Mouse (Mus musculus): ENCODE results near the gene Clec4a1. TPM values are rescaled to one million over a fixed set of nuclear protein-coding genes. Genes with fewer than 3 reads are reported as not detected.

The Clec4a1 gene
- polyA plus RNA-seq (2017; shearing (Covaris generic)): under 1 TPM; 0.27 to 0.95 TPM

GRCm38 (mm10) chr6:122921451-122921850 lies at the start of gene Clec4a1:
Gene Clec4a1 (plus strand): TSS chr6:122921848.

GRCm38 (mm10) chr6:122873871-122874719 lies 47.6 kb upstream of the Clec4a1 start, which contains the start of gene Necap1:
Gene Necap1 (plus strand): TSS chr6:122874474.

GRCm38 (mm10) chr6:122952401-122952800 lies 30.8 kb downstream of the Clec4a1 start, which contains the start of gene Clec4a3:
Gene Clec4a3 (plus strand): TSS chr6:122952515.

Other genes with a start within 250 kb of the Clec4a1 start
- gene Nanog, start 214.4 kb upstream of the Clec4a1 start, polyA plus RNA-seq (2017; shearing (Covaris generic)): under 1 TPM; 0.11 to 0.23 TPM
- gene Slc2a3, start 120.2 kb upstream of the Clec4a1 start, polyA plus RNA-seq (2017; shearing (Covaris generic)): 10 to 100 TPM; 46.6 to 85.9 TPM
- gene Foxj2, start 101.9 kb upstream of the Clec4a1 start, polyA plus RNA-seq (2017; shearing (Covaris generic)): 10 to 100 TPM; 36.6 to 36.7 TPM
- under 1 TPM in 1 of 2 experiments, not detected in 1; 0.30 TPM for gene C3ar1, start 65.7 kb upstream of the Clec4a1 start, polyA plus RNA-seq (2017; shearing (Covaris generic))
- 10 to 100 TPM; 22.9 to 34.7 TPM for gene Necap1, start 47.4 kb upstream of the Clec4a1 start, polyA plus RNA-seq (2017; shearing (Covaris generic))
- 1 to 10 TPM in 1 of 2 experiments, not detected in 1; 1.1 TPM for gene Clec4a3, start 30.7 kb downstream of the Clec4a1 start, polyA plus RNA-seq (2017; shearing (Covaris generic))
- not detected for gene Clec4a4, start 68.5 kb downstream of the Clec4a1 start, polyA plus RNA-seq (2017; shearing (Covaris generic))
- not detected for gene Clec4b1, start 128.1 kb downstream of the Clec4a1 start, polyA plus RNA-seq (2017; shearing (Covaris generic))
- gene Clec4a2, start 184.6 kb downstream of the Clec4a1 start, polyA plus RNA-seq (2017; shearing (Covaris generic)): under 1 TPM in 1 of 2 experiments, not detected in 1; 0.76 TPM